In the genomic region with DNA sequence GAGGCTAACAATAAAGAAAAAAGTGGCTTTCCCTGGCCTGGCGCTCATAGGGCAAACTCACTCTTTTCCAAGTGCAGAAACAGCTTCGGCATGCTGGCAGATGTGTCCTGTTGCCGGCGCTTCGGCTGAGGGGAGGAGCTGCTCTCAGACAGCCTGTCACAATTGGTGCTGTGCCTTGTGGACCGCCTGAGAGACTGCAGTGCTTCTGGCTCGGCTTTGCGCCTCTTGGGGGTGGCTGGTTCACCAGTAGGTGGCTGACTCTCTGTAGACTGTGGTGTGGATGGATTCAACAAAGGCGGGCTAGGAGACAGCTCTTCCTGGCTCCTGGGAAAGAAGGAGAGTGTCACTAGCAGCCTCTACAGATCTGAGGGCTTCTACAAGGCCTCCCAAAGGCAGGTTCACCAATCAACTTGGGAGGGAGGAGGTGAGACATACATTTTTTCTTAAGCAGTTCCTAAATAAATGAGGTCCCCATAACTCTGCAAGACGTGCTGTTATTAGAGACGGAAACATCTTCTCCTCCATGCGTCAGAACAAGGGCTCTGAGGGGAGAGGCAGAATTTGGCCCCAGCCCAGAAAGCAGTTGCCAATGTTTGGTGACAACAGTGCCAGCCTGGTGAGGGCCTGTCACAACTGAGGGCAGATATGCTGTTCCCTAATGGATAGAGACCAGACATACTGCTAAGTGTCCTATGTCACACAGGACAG, we compare ENCODE assay signal across 13 mouse cellular contexts. TPM values are rescaled to one million over a fixed set of nuclear protein-coding genes. Genes with fewer than 3 reads are reported as not detected.
DNase-seq lines count a peak whose midpoint lies in the region; ATAC-seq lines count a peak whose summit lies in the region.
"Had no signal": no experiment of that assay in that cellular context is flagged by ENCODE, and none has a peak within 500 bp of the region (broad histone marks: within the 10 kb centered on the region; RNA-seq: fewer than 3 reads in every experiment).

No protein-coding gene starts in this region.

- H3K9ac ChIP-seq in heart, embryonic 16.5 days (ENCODE audit: low read length), result no peak overlapping the region
- H3K9ac ChIP-seq in midbrain, embryonic 13.5 days (replicated peaks), result no peak overlapping the region
- H3K9ac ChIP-seq: limb, embryonic 15.5 days; midbrain, embryonic 15.5 days had no signal

- peak; percentile 88 for ATAC-seq in heart, embryonic 16.5 days (replicated peaks; ENCODE audit: extremely low read depth, insufficient read depth, low FRiP score)
- no peak for ATAC-seq in midbrain, embryonic 13.5 days
- ATAC-seq: midbrain, embryonic 15.5 days had no signal

- H3K4me3 ChIP-seq in heart, embryonic 16.5 days (ENCODE audit: low read length), result no peak overlapping the region
- no peak overlapping the region for H3K4me3 ChIP-seq in midbrain, embryonic 13.5 days (replicated peaks)
- H3K4me3 ChIP-seq: erythroblast, embryonic 14.5 days; limb, embryonic 15.5 days; midbrain, embryonic 15.5 days had no signal

- DNase-seq in gastrocnemius, postnatal 25 days, result peak; percentile 18
- no peak for DNase-seq in gastrocnemius, postnatal 10 days
- peak; percentile 66 for DNase-seq in ZHBTc4 (ENCODE audit: low read depth, low spot score)
- peak; percentile 80 for DNase-seq in lung, postnatal 10 days
- no peak for DNase-seq in adrenal gland, postnatal 4 days (ENCODE audit: low spot score in 2 of 2)
- DNase-seq in natural killer cell, adult 2 months (ENCODE audit: low spot score in 2 of 2), result no peak
- DNase-seq: kidney, adult 18-20 months; thymus, postnatal 4 days had no signal

- H3K9me3 ChIP-seq in heart, embryonic 16.5 days (replicated peaks; ENCODE audit: control insufficient read depth, low read length), result no peaks in the 10 kb centered on the region
- H3K9me3 ChIP-seq in midbrain, embryonic 13.5 days, result no peaks in the 10 kb centered on the region
- H3K9me3 ChIP-seq: limb, embryonic 15.5 days; midbrain, embryonic 15.5 days had no signal

- no peaks in the 10 kb centered on the region for H3K4me1 ChIP-seq in heart, embryonic 16.5 days (ENCODE audit: control insufficient read depth, insufficient read depth, low read length)
- no peaks in the 10 kb centered on the region for H3K4me1 ChIP-seq in midbrain, embryonic 13.5 days (replicated peaks)
- H3K4me1 ChIP-seq: limb, embryonic 15.5 days; midbrain, embryonic 15.5 days had no signal

- no peak overlapping the region; the same call in 1 of the 2 replicates for H3K27ac ChIP-seq in heart, embryonic 16.5 days (ENCODE audit: low read length)
- no peak overlapping the region for H3K27ac ChIP-seq in midbrain, embryonic 13.5 days
- H3K27ac ChIP-seq: limb, embryonic 15.5 days; midbrain, embryonic 15.5 days had no signal

- peaks cover 10% of the 10 kb centered on the region; the same call in 1 of the 2 replicates for H3K36me3 ChIP-seq in heart, embryonic 16.5 days (ENCODE audit: control insufficient read depth, insufficient read depth)
- peaks cover 11% of the 10 kb centered on the region for H3K36me3 ChIP-seq in midbrain, embryonic 13.5 days

- H3K4me2 ChIP-seq in heart, embryonic 16.5 days (ENCODE audit: low read depth, low read length), result no peak overlapping the region
- no peak overlapping the region for H3K4me2 ChIP-seq in midbrain, embryonic 13.5 days (replicated peaks)
- H3K4me2 ChIP-seq: limb, embryonic 15.5 days; midbrain, embryonic 15.5 days had no signal

- 41% methylated on average over 12 of the region's 12 CpGs for WGBS in heart, embryonic 16.5 days
- WGBS in midbrain, embryonic 13.5 days, result 79% methylated on average over 12 of the region's 12 CpGs

- no peaks in the 10 kb centered on the region for H3K27me3 ChIP-seq in heart, embryonic 16.5 days (ENCODE audit: control insufficient read depth, insufficient read depth, low read length)
- no peaks in the 10 kb centered on the region; the same call in 1 of the 2 replicates for H3K27me3 ChIP-seq in midbrain, embryonic 13.5 days
- H3K27me3 ChIP-seq: limb, embryonic 15.5 days; midbrain, embryonic 15.5 days had no signal

RNA-seq across cellular contexts. Expression of a gene that starts 9.6 kb away (rescaled TPM):
- total RNA-seq in gastrocnemius, postnatal 25 days (2021), result 10 to 100 TPM; 41.8 to 42.4 TPM
- 10 to 100 TPM; 37.6 to 40.0 TPM for total RNA-seq in gastrocnemius, postnatal 10 days (2021)
- polyA plus RNA-seq in heart, embryonic 16.5 days (2015; fragmentation: Nextera tagmentation; extraction: Ambion mirVana), result 36.2 and 44.7 TPM in 2 replicates
- total RNA-seq in adrenal gland, postnatal 4 days (2021), result 10 to 100 TPM; 55.3 to 60.2 TPM
- 19.6 and 19.7 TPM in 2 replicates for polyA plus RNA-seq in midbrain, embryonic 13.5 days (2015; fragmentation: Nextera tagmentation; extraction: Ambion mirVana)

Comparison
In these comparisons a context has a peak if more than half of its experiments do, and no peak if none do; other contexts are left out.
1. DNase-seq: peak in gastrocnemius, postnatal 25 days (single experiment), ZHBTc4 (single experiment) and lung, postnatal 10 days (single experiment); none in gastrocnemius, postnatal 10 days (single experiment), adrenal gland, postnatal 4 days (0 of 2) and natural killer cell, adult 2 months (0 of 2).